Mouse (Mus musculus) midbrain, postnatal 0 days (tissue): ENCODE results near the gene Ripk1. TPM values are rescaled to one million over a fixed set of nuclear protein-coding genes. Genes with fewer than 3 reads are reported as not detected.

Experiments
- ATAC-seq: fragments of 200-750 bp; cut with Nextera tagmentation; 2 replicates; pipeline ENCODE4 v1.8.0; 2017; ENCODE audit warnings: moderate number of reproducible peaks, mild to moderate bottlenecking, moderate TSS enrichment, moderate library complexity; ENCODE audit not compliant: low FRiP score
- DNase-seq: peaks from one replicate; pipeline ENCODE4 v3.0.0-alpha.2; 2015; ENCODE audit warnings: low spot score
- H3K27ac ChIP-seq: fragments of 300-500 bp; sonication (generic); 2 replicates; pipeline ENCODE4 v1.5.1; 2014; ENCODE audit warnings: low read depth, mild to moderate bottlenecking, low read length, mixed read lengths
- H3K27me3 ChIP-seq: fragments of 300-500 bp; sonication (generic); 2 replicates; pipeline ENCODE4 v1.6.1; 2014; ENCODE audit warnings: low read length, control low read depth, mixed read lengths; ENCODE audit not compliant: insufficient read depth
- H3K36me3 ChIP-seq: fragments of 300-500 bp; sonication (generic); 2 replicates; pipeline ENCODE4 v1.6.1; 2014; ENCODE audit warnings: low read length, control low read depth, mixed read lengths; ENCODE audit not compliant: insufficient read depth
- H3K4me1 ChIP-seq: fragments of 300-500 bp; sonication (generic); 2 replicates; pipeline ENCODE4 v1.6.1; 2014; ENCODE audit warnings: mild to moderate bottlenecking, control low read depth, antibody characterized with exemption, low read length, mixed read lengths; ENCODE audit not compliant: insufficient read depth
- H3K4me2 ChIP-seq: fragments of 300-500 bp; sonication (generic); 2 replicates; pipeline ENCODE4 v1.6.1; 2014; ENCODE audit warnings: low read depth, mild to moderate bottlenecking, low read length, mixed read lengths; ENCODE audit not compliant: poor library complexity, severe bottlenecking
- H3K4me3 ChIP-seq: fragments of 300-500 bp; sonication (generic); 2 replicates; pipeline ENCODE4 v1.5.1; 2014; ENCODE audit warnings: low read depth, mild to moderate bottlenecking, low read length, moderate library complexity
- H3K9ac ChIP-seq: fragments of 300-500 bp; sonication (generic); replicated peaks from 2 replicates; pipeline ENCODE4 v1.6.1; 2014; ENCODE audit warnings: mild to moderate bottlenecking, low read length, moderate library complexity, mixed read lengths; ENCODE audit not compliant: poor library complexity, severe bottlenecking
- H3K9me3 ChIP-seq: fragments of 300-500 bp; sonication (generic); 2 replicates; pipeline ENCODE4 v1.6.1; 2016; ENCODE audit warnings: low read length, control low read depth
- CTCF ChIP-seq: IDR thresholded peaks from 2 replicates; pipeline ENCODE4 v1.5.1; 2016; ENCODE audit warnings: antibody characterized with exemption, mild to moderate bottlenecking
- WGBS: fragments of 180-500 bp; shearing (Covaris S2); extraction: QIAGEN DNeasy Blood & Tissue Kit; methylation state at CpG from one replicate; pipeline ENCODE4 v1.1.7; 2014; 5-methylcytosine and 5-hydroxymethylcytosine counted together
- polyA plus RNA-seq: library from polyadenylated mRNA; unstranded; fragments of >200 nt; fragmentation: Nextera tagmentation; extraction: Ambion mirVana; gene quantifications from 2 replicates; pipeline ENCODE4 v1.2.1, GENCODE M21; 2015
- total RNA-seq: library from RNA; depleted of rRNA; stranded (reverse); fragments of >200 nt; gene quantifications from 2 replicates; pipeline ENCODE4 v1.2.3, GENCODE M21; 2014

The Ripk1 gene
- total and polyA plus RNA-seq, 2 experiments from 2014 or later, result 3.7 to 7.4 TPM

- H3K27ac ChIP-seq, result peak overlapping the region; percentile 88
- peaks cover 3% of the 10 kb centered on the region; the same call in 1 of the 2 replicates for H3K4me1 ChIP-seq
- no peak for TF ChIP-seq CTCF
- no peak overlapping the region for H3K4me3 ChIP-seq
- H3K4me2 ChIP-seq, result no peak overlapping the region
- no peak for DNase-seq
- H3K9me3 ChIP-seq, result no peaks in the 10 kb centered on the region
- peaks cover 18% of the 10 kb centered on the region for H3K36me3 ChIP-seq
- no peak overlapping the region for H3K9ac ChIP-seq
- WGBS, result 79% methylated on average over 5 of the region's 5 CpGs
- H3K27me3 ChIP-seq, result no peaks in the 10 kb centered on the region
- ATAC-seq, result no peak
Measured at GRCm38 (mm10) chr13:34036726-34037125, 34.6 kb downstream of the Ripk1 start.

- H3K36me3 ChIP-seq, result peaks cover 18% of the 10 kb centered on the region
- H3K9me3 ChIP-seq, result no peaks in the 10 kb centered on the region
- H3K27me3 ChIP-seq, result no peaks in the 10 kb centered on the region
- peak within 1 kb of the TSS; percentile 75 for H3K4me3 ChIP-seq
- peak within 1 kb of the TSS; percentile 88 for H3K27ac ChIP-seq
- peak within 1 kb of the TSS; percentile 83 for H3K4me2 ChIP-seq
- WGBS, result under 1% methylated on average over 36 of the region's 37 CpGs
- no peak for TF ChIP-seq CTCF
- DNase-seq (peak; percentile 98), ATAC-seq (peak; percentile 95)
- peaks cover 3% of the 10 kb centered on the region; the same call in 1 of the 2 replicates for H3K4me1 ChIP-seq
- H3K9ac ChIP-seq, result peak within 1 kb of the TSS; percentile 92
Measured at GRCm38 (mm10) chr13:34037172-34038055, 35.3 kb downstream of the Ripk1 start, which contains the start of gene Bphl. Gene Bphl, plus strand, starts transcription at chr13:34037597.

DNA sequence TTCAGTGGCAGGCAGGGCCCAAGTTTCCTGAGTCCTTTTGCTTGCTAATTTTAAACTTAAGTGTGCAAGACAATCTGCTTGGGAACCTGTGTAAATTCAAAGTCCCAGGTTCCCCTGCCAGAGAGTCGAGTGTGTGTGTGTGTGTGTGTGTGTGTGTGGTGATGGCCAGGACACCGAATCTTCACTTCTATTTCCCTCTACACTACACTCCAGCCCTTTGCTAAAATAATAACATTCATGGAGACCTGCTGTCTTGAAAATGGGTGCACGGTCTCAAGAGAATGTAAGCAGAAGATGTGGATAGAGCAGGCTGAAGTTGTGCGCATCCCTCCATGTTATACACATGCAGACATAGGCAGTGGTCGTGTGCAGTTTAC, 35.9 kb downstream of the Ripk1 start:
- WGBS, result 33% methylated on average over 5 of the region's 5 CpGs
- H3K4me1 ChIP-seq, result peaks cover 3% of the 10 kb centered on the region; the same call in 1 of the 2 replicates
- H3K36me3 ChIP-seq, result peaks cover 12% of the 10 kb centered on the region
- H3K27me3 ChIP-seq, result no peaks in the 10 kb centered on the region
- peak overlapping the region; percentile 92 for H3K9ac ChIP-seq
- DNase-seq (no peak), ATAC-seq (peak; percentile 35; the same call in 1 of the 2 replicates)
- peak overlapping the region; percentile 88 for H3K27ac ChIP-seq
- no peaks in the 10 kb centered on the region for H3K9me3 ChIP-seq
- H3K4me2 ChIP-seq, result peak overlapping the region; percentile 83
- no peak for TF ChIP-seq CTCF
- peak overlapping the region; percentile 75 for H3K4me3 ChIP-seq

DNA sequence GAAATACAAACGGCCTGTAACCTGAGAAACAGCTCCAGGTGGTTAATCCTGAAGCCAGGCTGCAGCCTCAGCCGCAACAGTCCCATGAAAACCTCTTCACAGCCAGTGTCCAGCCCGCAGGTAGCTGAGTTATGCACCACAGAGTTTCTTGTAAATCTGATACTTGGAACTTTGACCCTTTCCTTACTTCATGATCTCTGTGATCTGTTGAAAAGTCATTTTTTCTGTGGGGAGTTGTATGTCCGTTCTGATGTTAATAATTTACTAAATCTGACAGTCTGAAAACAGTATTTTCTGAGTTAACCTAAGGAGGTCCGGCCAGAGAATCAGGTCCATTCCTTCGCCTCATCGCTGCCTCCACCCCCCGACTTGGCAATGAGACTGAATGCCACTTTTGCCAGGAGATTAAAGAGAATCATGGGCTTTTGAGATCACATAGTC, 36.8 kb downstream of the Ripk1 start:
- no peak overlapping the region for H3K27ac ChIP-seq
- WGBS, result 33% methylated on average over 8 of the region's 8 CpGs
- no peak for TF ChIP-seq CTCF
- no peaks in the 10 kb centered on the region for H3K9me3 ChIP-seq
- peak overlapping the region; percentile 75 for H3K4me3 ChIP-seq
- DNase-seq, result no peak
- H3K36me3 ChIP-seq, result peaks cover 4% of the 10 kb centered on the region
- ATAC-seq, result no peak
- H3K9ac ChIP-seq, result peak overlapping the region; percentile 24; the same call in 1 of the 2 replicates
- H3K27me3 ChIP-seq, result no peaks in the 10 kb centered on the region
- peak overlapping the region; percentile 83 for H3K4me2 ChIP-seq
- H3K4me1 ChIP-seq, result peaks cover 3% of the 10 kb centered on the region; the same call in 1 of the 2 replicates

DNA sequence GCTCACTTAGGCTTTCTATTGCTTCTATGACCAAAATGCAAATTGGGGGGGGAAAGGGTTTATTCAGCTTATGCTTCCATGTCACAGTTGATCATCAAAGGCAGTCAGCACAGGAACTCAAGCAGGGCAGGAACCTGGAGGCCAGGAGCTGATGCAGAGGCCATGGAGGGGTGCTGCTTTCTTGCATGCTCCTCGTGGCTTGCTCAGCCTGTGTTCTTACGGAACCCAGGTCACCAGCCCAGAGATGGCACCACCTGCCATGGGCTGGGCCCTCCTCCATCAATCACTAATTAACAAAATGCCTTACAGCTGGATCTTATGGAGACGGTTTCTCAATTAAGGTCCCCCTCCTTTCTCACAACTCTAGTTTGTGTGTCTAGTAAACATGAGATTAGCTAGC, 37.9 kb downstream of the Ripk1 start:
- WGBS, result 90% methylated on average over 3 of the region's 3 CpGs
- H3K4me1 ChIP-seq, result peaks cover 3% of the 10 kb centered on the region; the same call in 1 of the 2 replicates
- no peak for TF ChIP-seq CTCF

More for the DNA sequence above, 37.9 kb downstream of the Ripk1 start:
- no peaks in the 10 kb centered on the region for H3K27me3 ChIP-seq
- H3K4me3 ChIP-seq, result no peak overlapping the region
- DNase-seq, result no peak
- no peak overlapping the region for H3K4me2 ChIP-seq
- no peaks in the 10 kb centered on the region for H3K9me3 ChIP-seq
- no peaks in the 10 kb centered on the region for H3K36me3 ChIP-seq
- H3K27ac ChIP-seq, result no peak overlapping the region
- no peak for ATAC-seq
- H3K9ac ChIP-seq, result no peak overlapping the region
